Mouse (Mus musculus) heart, embryonic 14.5 days (tissue): ENCODE measurements around the gene Opn1sw. TPM values are rescaled to one million over a fixed set of nuclear protein-coding genes. Genes with fewer than 3 reads are reported as not detected.
A peak's percentile ranks its signal among the peaks of the same experiment; 100 is the strongest.

ENCODE experiments used
- ATAC-seq: fragments of 200-750 bp; cut with Nextera tagmentation; 2 replicates; pipeline ENCODE4 v1.8.0; 2017; ENCODE audit warnings: low read depth, moderate TSS enrichment; ENCODE audit not compliant: insufficient number of reproducible peaks, insufficient read depth, low FRiP score
- H3K27ac ChIP-seq, 2 experiments: fragments of 200-500 bp in 1 of 2; fragments of 300-500 bp in 1 of 2; sonication (generic) in 1 of 2; replicated peaks in 1 of 2; 2 replicates each; pipeline ENCODE4 v1.5.1; 2012 to 2014; ENCODE audit warnings: low read depth in 2 of 2, low read length in 2 of 2, control low read depth in 1 of 2, mild to moderate bottlenecking in 1 of 2, mixed read lengths in 1 of 2; ENCODE audit not compliant: control insufficient read depth in 1 of 2, insufficient read depth in 1 of 2
- H3K27me3 ChIP-seq: fragments of 300-500 bp; sonication (generic); 2 replicates; pipeline ENCODE4 v1.6.1; 2014; ENCODE audit warnings: mild to moderate bottlenecking, low read length, control low read depth; ENCODE audit not compliant: control insufficient read depth, insufficient read depth
- H3K36me3 ChIP-seq: fragments of 300-500 bp; sonication (generic); 2 replicates; pipeline ENCODE4 v1.6.1; 2014; ENCODE audit warnings: mild to moderate bottlenecking, control low read depth, low read length, mixed read lengths; ENCODE audit not compliant: control insufficient read depth, insufficient read depth
- H3K4me1 ChIP-seq, 2 experiments: fragments of 200-500 bp in 1 of 2; fragments of 300-500 bp in 1 of 2; sonication (generic) in 1 of 2; 2 replicates each; pipeline ENCODE4 v1.6.1; 2012 to 2014; ENCODE audit warnings: low read length in 2 of 2, control low read depth in 1 of 2, mixed read lengths in 1 of 2; ENCODE audit not compliant: control insufficient read depth in 2 of 2, insufficient read depth in 2 of 2
- H3K4me2 ChIP-seq: fragments of 300-500 bp; sonication (generic); 2 replicates; pipeline ENCODE4 v1.6.1; 2014; ENCODE audit warnings: mild to moderate bottlenecking, low read length
- H3K4me3 ChIP-seq, 2 experiments: fragments of 200-500 bp in 1 of 2; fragments of 300-500 bp in 1 of 2; sonication (generic) in 1 of 2; 2 replicates each; pipeline ENCODE4 v1.5.1; 2012 to 2014; ENCODE audit warnings: low read length in 2 of 2, mild to moderate bottlenecking in 2 of 2, control low read depth in 1 of 2, low read depth in 1 of 2, moderate library complexity in 1 of 2; ENCODE audit not compliant: control insufficient read depth in 1 of 2, insufficient read depth in 1 of 2
- H3K9ac ChIP-seq: fragments of 300-500 bp; sonication (generic); 2 replicates; pipeline ENCODE4 v1.6.1; 2014; ENCODE audit warnings: mild to moderate bottlenecking, low read length
- H3K9me3 ChIP-seq: fragments of 300-500 bp; sonication (generic); 2 replicates; pipeline ENCODE4 v1.6.1; 2016; ENCODE audit warnings: low read length, control low read depth; ENCODE audit not compliant: control insufficient read depth
- WGBS: fragments of 180-500 bp; shearing (Covaris S2); extraction: QIAGEN DNeasy Blood & Tissue Kit; methylation state at CpG from one replicate; pipeline ENCODE4 v1.1.7; 2014; 5-methylcytosine and 5-hydroxymethylcytosine counted together
- polyA plus RNA-seq: library from polyadenylated mRNA; unstranded; fragments of >200 nt; fragmentation: Nextera tagmentation; extraction: Ambion mirVana; gene quantifications from 2 replicates; pipeline ENCODE4 v1.2.1, GENCODE M21; 2014

Gene Opn1sw
- polyA plus RNA-seq, 1 experiment from 2014 or later: 1.1 TPM

- no peaks in the 10 kb centered on the region for H3K4me1 ChIP-seq
- H3K27me3 ChIP-seq: no peaks in the 10 kb centered on the region
- H3K4me3 ChIP-seq: no peak overlapping the region
- H3K9ac ChIP-seq: no peak overlapping the region
- no peak overlapping the region for H3K4me2 ChIP-seq
- no peak overlapping the region for H3K27ac ChIP-seq
- WGBS: 84% methylated on average over 2 of the region's 2 CpGs
- H3K9me3 ChIP-seq: no peaks in the 10 kb centered on the region
- ATAC-seq: no peak
- peaks cover 20% of the 10 kb centered on the region for H3K36me3 ChIP-seq
Measured at GRCm38 (mm10) chr6:29420596-29420995, 32.3 kb upstream of the Opn1sw start.

- Histone ChIP-seq H3K27me3 (no peaks in the 10 kb centered on the region), H3K4me2 (no peak overlapping the region), H3K4me3 (no peak overlapping the region), H3K4me1 (no peaks in the 10 kb centered on the region), H3K9me3 (no peaks in the 10 kb centered on the region), H3K36me3 (peaks cover 67% of the 10 kb centered on the region), H3K9ac (no peak overlapping the region), H3K27ac (no peak overlapping the region)
- WGBS: 77% methylated on average over 9 of the region's 9 CpGs
- ATAC-seq: no peak
Measured at GRCm38 (mm10) chr6:29415446-29415845, 27.2 kb upstream of the Opn1sw start.

GRCm38 (mm10) chr6:29406412-29406811 is 18.1 kb upstream of the Opn1sw start:
- WGBS: 91% methylated on average over 6 of the region's 6 CpGs
- ATAC-seq: no peak
- H3K36me3 ChIP-seq: peaks cover 47% of the 10 kb centered on the region

GRCm38 (mm10) chr6:29402693-29403342 is 14.6 kb upstream of the Opn1sw start:
- Histone ChIP-seq H3K4me1 (peaks cover under 1 to 2% of the 10 kb centered on the region in 2 experiments), H3K27ac (no peak overlapping the region), H3K27me3 (no peaks in the 10 kb centered on the region), H3K4me3 (0 out of 4 replicates have a peak overlapping the region, but pooled peaks of 1 of the 2 experiments have one; percentile 10), H3K4me2 (peak overlapping the region; percentile 44), H3K9me3 (no peaks in the 10 kb centered on the region), H3K36me3 (peaks cover 18% of the 10 kb centered on the region), H3K9ac (no peak overlapping the region)
- WGBS: 11% methylated on average over 34 of the region's 34 CpGs
- no peak for ATAC-seq

More at GRCm38 (mm10) chr6:29406412-29406811, 18.1 kb upstream of the Opn1sw start:
- H3K4me3 ChIP-seq: no peak overlapping the region
- no peak overlapping the region for H3K4me2 ChIP-seq
- H3K27ac ChIP-seq: no peak overlapping the region
- H3K27me3 ChIP-seq: no peaks in the 10 kb centered on the region
- H3K9ac ChIP-seq: no peak overlapping the region
- no peaks in the 10 kb centered on the region; a peak in 1 of 4 replicates for H3K4me1 ChIP-seq
- no peaks in the 10 kb centered on the region for H3K9me3 ChIP-seq

- H3K9me3 ChIP-seq: no peaks in the 10 kb centered on the region
- H3K4me1 ChIP-seq: peaks cover 11 to 24% of the 10 kb centered on the region in 2 experiments
- WGBS: 88% methylated on average over 4 of the region's 4 CpGs
- ATAC-seq: no peak
- H3K4me3 ChIP-seq: no peak overlapping the region
- H3K27me3 ChIP-seq: 0 out of 2 replicates have a peak, but pooled peaks cover 4% of the 10 kb centered on the region
- H3K27ac ChIP-seq: no peak overlapping the region
- H3K36me3 ChIP-seq: no peaks in the 10 kb centered on the region; the same call in 1 of the 2 replicates
- no peak overlapping the region for H3K4me2 ChIP-seq
- no peak overlapping the region for H3K9ac ChIP-seq
Measured at GRCm38 (mm10) chr6:29399851-29400250, 11.6 kb upstream of the Opn1sw start.

GRCm38 (mm10) chr6:29397575-29397974 is 9.3 kb upstream of the Opn1sw start:
- peak overlapping the region; percentile 73 for H3K9ac ChIP-seq
- H3K4me1 ChIP-seq: peaks cover 11 to 26% of the 10 kb centered on the region in 2 experiments
- peak overlapping the region; percentile 35 to 56; a peak in 3 of 4 replicates for H3K27ac ChIP-seq
- H3K4me3 ChIP-seq: peak overlapping the region; percentile 63 to 72
- 3% methylated on average over 6 of the region's 6 CpGs for WGBS
- H3K9me3 ChIP-seq: no peaks in the 10 kb centered on the region
- no peaks in the 10 kb centered on the region; the same call in 1 of the 2 replicates for H3K36me3 ChIP-seq
- H3K4me2 ChIP-seq: peak overlapping the region; percentile 88
- 0 out of 2 replicates have a peak, but pooled peaks cover 11% of the 10 kb centered on the region for H3K27me3 ChIP-seq
- 0 out of 2 replicates have a peak, but pooled peaks have one; percentile 48 for ATAC-seq

- Histone ChIP-seq H3K4me3 (peak overlapping the region; percentile 63 to 72), H3K9me3 (no peaks in the 10 kb centered on the region), H3K4me1 (peaks cover 11 to 26% of the 10 kb centered on the region in 2 experiments), H3K36me3 (no peaks in the 10 kb centered on the region; the same call in 1 of the 2 replicates), H3K27me3 (0 out of 2 replicates have a peak, but pooled peaks cover 11% of the 10 kb centered on the region), H3K9ac (peak overlapping the region; percentile 73), H3K27ac (peak overlapping the region; percentile 50 to 56; a peak in 3 of 4 replicates), H3K4me2 (peak overlapping the region; percentile 88)
- 0 out of 2 replicates have a peak, but pooled peaks have one; percentile 14 for ATAC-seq
- WGBS: 1% methylated on average over 24 of the region's 24 CpGs
Measured at GRCm38 (mm10) chr6:29396714-29397540, 8.7 kb upstream of the Opn1sw start.
